Mouse (Mus musculus): ENCODE measurements at regions not wholly inside any gene's neighbourhood (a gene's known extent, or its start where the extent isn't known, plus 50 kb on each side); places are given as distances from the start of the nearest gene placed in this dataset.
A peak's percentile ranks its signal among the peaks of the same experiment; 100 is the strongest.

DNA sequence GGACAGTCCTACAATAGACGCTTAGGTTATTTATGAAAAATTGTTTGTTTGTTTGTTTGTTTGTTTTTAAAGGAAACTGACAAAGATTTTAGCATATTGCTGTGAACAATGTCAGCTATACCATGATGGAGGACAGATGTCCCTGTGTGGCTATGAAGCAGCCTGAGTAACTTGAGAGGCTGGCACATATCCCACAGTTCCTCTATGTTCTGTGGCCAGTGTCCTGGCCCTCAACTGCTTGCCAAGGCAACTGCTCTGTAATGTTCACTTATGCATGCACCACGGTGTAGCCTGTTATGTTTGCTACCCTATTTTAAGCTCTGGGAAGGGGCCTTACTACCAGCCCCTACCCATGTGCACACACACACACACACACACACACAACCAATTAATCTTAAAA, 222.6 kb downstream of the Gm5426 start:
- Histone ChIP-seq H3K27me3 (ENCODE audit: control insufficient read depth, insufficient read depth, low read length, poor library complexity, severe bottlenecking) (no peaks in the 10 kb centered on the region), H3K36me3 (ENCODE audit: control insufficient read depth, insufficient read depth, low read length, poor library complexity, severe bottlenecking) (no peaks in the 10 kb centered on the region)
- no peak for DNase-seq (ENCODE audit: low read depth, low spot score)

DNA sequence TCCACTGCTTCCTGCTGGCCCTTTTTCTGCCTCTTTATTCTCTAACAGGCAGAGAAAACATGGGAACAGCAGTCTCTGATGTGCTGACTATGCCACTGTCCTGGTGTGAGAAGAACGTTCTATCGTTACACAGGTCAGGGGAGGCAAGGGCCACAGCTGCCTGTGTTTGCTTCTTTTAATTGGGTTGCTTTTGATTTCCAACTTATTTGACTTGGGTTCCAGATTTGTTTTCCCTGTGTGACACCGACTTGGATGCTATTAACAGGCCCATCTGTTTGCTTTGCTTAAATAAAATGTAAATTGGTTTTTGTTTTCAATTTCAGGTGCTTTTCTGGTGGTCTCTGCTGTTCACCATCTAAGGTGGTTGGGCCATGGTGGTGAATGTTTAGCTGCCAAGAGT, 225.8 kb downstream of the Gm5426 start:
- DNase-seq (ENCODE audit: low read depth, low spot score): no peak
- Histone ChIP-seq H3K36me3 (ENCODE audit: control insufficient read depth, insufficient read depth, low read length, poor library complexity, severe bottlenecking) (no peaks in the 10 kb centered on the region), H3K27me3 (ENCODE audit: control insufficient read depth, insufficient read depth, low read length, poor library complexity, severe bottlenecking) (no peaks in the 10 kb centered on the region)

DNA sequence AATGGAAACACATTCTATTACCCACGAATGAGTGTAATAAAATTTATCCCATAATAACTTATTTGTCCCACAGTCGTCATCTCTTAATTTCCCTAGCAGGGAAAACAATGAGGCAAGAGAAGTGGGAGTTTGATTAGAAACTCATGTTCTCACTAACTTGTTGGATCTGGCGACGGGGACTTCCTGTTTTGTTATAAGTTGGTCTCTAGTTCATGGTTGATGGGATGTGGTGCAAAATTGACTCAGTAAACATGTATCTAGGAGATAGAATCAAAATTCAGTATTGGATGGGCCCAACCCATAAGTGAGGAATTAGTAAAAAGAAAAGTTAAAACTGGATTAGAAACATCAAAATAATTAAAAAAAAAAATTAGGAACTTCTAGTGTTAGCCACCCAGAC, 227.5 kb downstream of the Gm5426 start:
- peak; percentile 53 for DNase-seq (ENCODE audit: low read depth, low spot score)
- H3K36me3 ChIP-seq (ENCODE audit: control insufficient read depth, insufficient read depth, low read length, poor library complexity, severe bottlenecking): no peaks in the 10 kb centered on the region
- no peaks in the 10 kb centered on the region for H3K27me3 ChIP-seq (ENCODE audit: control insufficient read depth, insufficient read depth, low read length, poor library complexity, severe bottlenecking)

DNA sequence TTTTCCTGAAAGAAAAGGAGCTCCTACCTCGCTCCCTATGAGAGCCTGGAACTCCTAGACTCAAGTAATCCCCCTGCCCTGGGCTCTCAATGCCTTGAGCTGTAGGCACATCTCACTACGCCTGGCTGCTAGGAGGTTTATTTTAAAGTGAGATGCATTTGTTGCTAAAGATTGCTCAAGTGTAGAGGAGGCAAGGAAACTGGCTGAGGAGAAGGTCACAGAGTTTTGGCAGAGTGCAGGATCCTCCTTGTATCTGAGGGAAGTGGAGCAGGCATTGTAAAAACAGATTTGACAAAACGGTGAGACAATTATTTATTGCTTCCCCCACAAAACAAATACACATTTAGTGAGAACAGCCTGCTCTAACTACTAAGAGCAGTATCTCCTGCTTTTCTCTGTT, 228.7 kb downstream of the Gm5426 start:
- no peak for DNase-seq (ENCODE audit: low read depth, low spot score)
- Histone ChIP-seq H3K27me3 (ENCODE audit: control insufficient read depth, insufficient read depth, low read length, poor library complexity, severe bottlenecking) (no peaks in the 10 kb centered on the region), H3K36me3 (ENCODE audit: control insufficient read depth, insufficient read depth, low read length, poor library complexity, severe bottlenecking) (no peaks in the 10 kb centered on the region)

DNA sequence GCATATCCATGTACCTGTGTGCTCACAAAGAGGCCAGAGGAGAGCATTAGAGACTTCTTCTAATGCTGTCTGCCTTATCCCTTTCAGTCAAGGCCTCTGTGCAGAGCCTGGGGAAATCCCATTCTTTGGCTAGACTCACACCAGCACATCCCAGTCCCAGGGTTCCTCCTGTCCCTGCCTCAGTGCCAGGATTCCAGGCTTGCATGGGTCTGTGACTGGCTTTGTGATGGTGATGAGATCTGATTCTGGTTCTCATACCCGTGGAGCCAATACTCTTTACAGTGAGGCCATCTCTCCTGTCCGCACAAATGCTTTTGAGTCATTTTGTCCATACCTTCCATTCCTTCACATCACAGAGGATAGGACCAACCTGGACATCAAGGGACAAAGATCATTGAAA, 230.5 kb downstream of the Gm5426 start:
- no peaks in the 10 kb centered on the region for H3K36me3 ChIP-seq (ENCODE audit: control insufficient read depth, insufficient read depth, low read length, poor library complexity, severe bottlenecking)
- no peaks in the 10 kb centered on the region for H3K27me3 ChIP-seq (ENCODE audit: control insufficient read depth, insufficient read depth, low read length, poor library complexity, severe bottlenecking)
- no peak for DNase-seq (ENCODE audit: low read depth, low spot score)

DNA sequence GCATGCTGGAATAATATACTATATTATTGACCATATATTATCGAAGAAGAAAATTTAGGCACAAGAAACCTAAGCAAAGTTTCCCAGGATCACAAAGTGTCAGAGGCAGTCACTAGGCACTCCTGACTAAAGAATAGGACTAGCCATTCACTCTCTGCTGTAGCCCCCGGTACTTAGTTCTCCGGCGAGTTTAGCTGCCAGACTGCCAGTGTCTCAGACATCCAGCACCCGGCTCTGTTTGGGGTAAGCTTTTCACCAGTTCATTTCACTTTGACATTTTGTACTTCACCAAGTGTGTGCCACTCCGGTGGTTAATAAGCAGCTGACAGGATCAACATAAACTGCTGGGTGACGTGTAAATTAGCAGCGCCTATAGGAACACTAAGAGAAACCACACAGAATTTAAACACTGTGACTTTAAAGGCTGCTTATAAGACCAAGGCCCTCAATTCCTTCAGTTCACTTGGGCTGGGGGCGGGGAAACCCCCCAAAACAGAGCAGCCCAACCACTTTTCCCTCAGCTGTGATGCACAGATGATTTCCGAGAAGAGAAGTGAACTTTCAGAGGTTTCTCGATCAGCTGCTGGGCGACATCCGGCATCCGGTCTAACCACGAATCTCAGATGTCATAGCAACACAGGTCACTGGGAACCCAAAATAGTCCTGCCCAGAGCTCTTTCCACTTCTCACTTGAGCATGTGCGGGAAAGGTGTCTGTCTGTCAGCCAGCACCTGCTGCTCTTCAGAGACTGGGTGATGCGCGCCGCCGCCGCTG, 234.3 kb downstream of the Gm5426 start:
- no peaks in the 10 kb centered on the region for H3K36me3 ChIP-seq (ENCODE audit: control insufficient read depth, insufficient read depth, low read length, poor library complexity, severe bottlenecking)
- H3K27me3 ChIP-seq (ENCODE audit: control insufficient read depth, insufficient read depth, low read length, poor library complexity, severe bottlenecking): no peaks in the 10 kb centered on the region
- DNase-seq (ENCODE audit: low read depth, low spot score): peak; percentile 98

DNA sequence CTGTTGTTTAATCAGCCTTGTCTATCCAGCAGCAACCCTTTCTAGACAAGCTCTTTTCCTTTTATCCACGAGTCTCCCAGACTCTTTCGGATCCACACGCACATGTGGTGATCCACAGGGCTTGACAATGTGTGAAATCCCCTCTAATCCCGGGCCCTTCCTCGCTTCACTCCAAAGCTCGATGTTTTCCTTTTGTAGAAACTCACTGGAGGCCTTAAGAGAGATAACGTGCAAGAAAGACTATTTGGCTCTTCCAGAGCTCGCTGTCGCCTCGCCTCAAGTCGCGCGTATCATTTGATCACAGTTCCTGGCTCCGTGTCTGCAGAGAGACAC, 234.9 kb downstream of the Gm5426 start:
- Histone ChIP-seq H3K36me3 (ENCODE audit: control insufficient read depth, insufficient read depth, low read length, poor library complexity, severe bottlenecking) (no peaks in the 10 kb centered on the region), H3K27me3 (ENCODE audit: control insufficient read depth, insufficient read depth, low read length, poor library complexity, severe bottlenecking) (no peaks in the 10 kb centered on the region)
- no peak for DNase-seq (ENCODE audit: low read depth, low spot score)

DNA sequence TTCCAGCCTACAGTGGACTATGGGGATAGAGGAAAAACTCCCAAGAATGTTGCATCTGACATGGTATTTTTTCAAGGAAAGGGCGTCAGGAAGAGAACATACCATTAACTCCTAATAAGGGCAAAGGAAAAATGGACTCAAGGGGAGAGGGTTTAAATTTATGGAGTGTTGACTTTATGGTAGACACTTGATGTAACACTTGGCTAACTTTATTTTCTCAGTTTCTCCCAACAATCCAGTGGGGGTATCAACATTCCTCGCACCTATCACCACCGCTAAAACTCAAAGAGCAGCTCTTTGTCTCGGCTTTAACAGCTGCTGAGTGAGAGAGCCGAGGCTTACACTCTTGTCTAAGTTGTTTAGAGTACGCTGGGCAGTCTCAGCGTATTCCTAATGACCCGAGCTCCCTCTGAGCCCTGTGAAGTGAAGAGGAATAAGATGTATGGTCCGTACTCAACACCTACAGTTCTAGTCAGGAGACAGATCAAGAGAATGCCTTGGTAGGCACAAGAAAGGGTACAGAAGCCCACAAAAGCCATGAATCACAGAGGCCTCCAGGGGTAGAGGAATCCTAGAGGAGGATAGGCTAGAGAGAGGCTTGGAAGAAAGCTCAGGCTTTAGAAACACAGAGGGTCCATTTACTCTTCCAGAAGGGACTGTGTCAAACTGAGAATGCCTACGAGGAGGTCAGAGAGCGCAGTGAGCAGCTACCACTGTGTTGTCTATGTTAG, 236.4 kb downstream of the Gm5426 start:
- H3K36me3 ChIP-seq (ENCODE audit: control insufficient read depth, insufficient read depth, low read length, poor library complexity, severe bottlenecking): no peaks in the 10 kb centered on the region
- H3K27me3 ChIP-seq (ENCODE audit: control insufficient read depth, insufficient read depth, low read length, poor library complexity, severe bottlenecking): no peaks in the 10 kb centered on the region
- no peak for DNase-seq (ENCODE audit: low read depth, low spot score)

DNA sequence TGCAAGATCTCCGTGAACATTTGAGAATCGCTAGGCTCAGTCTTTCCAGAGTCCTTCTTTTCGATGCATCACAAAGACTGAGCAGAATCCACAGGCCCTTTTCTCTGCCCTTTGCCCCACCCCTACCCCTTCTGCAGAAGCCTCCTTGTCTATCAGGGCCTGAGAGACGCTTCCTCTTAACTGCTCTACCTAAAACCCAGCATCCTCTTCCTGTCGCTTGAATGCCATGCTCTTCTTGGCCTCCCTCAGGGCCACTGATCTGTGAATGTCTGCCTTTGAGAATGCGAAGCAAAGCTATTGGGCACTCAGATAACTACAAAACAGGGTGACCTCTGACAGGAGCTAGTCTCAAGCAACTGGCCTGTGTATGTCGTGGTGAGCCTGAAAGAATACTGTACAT, 237.1 kb downstream of the Gm5426 start:
- peak; percentile 86 for DNase-seq (ENCODE audit: low read depth, low spot score)
- Histone ChIP-seq H3K27me3 (ENCODE audit: control insufficient read depth, insufficient read depth, low read length, poor library complexity, severe bottlenecking) (no peaks in the 10 kb centered on the region), H3K36me3 (ENCODE audit: control insufficient read depth, insufficient read depth, low read length, poor library complexity, severe bottlenecking) (no peaks in the 10 kb centered on the region)

DNA sequence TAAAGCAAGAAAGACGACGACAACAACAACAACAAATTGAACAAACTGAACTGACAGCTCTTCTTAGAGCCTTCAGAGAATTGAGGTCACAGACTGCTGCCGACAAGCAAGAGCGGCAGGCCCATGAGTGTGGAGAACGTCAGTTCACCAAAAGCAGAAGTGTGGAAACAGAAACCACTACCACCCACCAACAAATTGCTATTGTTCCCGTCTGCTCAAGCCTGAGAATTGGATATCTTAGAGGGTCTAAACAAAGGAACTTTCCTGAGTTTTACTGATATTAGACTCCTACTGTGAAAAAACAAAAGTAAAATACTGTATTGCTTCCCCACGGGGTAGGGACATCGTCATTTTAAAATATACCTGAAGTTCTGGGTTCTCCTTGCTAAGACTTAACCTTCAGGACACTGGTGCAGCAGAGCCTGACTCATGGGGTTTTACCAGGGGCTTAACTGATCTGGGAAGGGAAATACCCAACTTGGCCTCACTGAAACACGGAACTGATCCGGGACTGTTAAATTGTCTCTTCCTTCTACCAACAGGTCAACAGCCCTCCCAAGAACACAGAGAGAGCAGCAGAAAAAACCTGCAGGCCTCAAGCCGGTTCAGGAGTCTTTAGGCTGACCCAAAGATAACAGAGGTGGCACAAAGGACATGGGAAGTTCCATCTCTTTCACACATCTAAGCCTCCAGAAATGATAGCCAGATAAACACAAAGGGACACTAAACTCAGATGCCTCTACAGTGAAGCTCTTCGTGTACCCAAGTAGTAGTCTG, 238.1 kb downstream of the Gm5426 start:
- peak; percentile 92 for DNase-seq (ENCODE audit: low read depth, low spot score)
- Histone ChIP-seq H3K36me3 (ENCODE audit: control insufficient read depth, insufficient read depth, low read length, poor library complexity, severe bottlenecking) (no peaks in the 10 kb centered on the region), H3K27me3 (ENCODE audit: control insufficient read depth, insufficient read depth, low read length, poor library complexity, severe bottlenecking) (no peaks in the 10 kb centered on the region)

DNA sequence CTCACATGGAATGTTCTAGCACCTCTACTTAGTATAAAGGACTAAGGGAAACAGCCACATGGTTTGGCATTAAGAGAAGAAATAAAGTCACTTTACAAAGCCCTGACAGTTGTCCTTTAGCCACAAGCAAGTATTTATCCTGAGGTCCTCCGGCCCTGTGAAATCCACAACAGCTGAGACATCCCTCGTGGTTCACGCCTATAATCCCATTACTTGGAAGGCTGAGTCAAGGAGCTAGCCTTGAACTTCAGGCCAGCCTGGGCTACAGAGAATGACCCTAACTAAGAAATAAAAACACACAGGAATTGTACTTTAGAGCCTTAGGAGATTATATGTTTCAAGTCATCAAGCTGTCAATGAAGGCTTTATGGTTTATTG, 238.7 kb downstream of the Gm5426 start:
- H3K36me3 ChIP-seq (ENCODE audit: control insufficient read depth, insufficient read depth, low read length, poor library complexity, severe bottlenecking): no peaks in the 10 kb centered on the region
- DNase-seq (ENCODE audit: low read depth, low spot score): no peak
- H3K27me3 ChIP-seq (ENCODE audit: control insufficient read depth, insufficient read depth, low read length, poor library complexity, severe bottlenecking): no peaks in the 10 kb centered on the region

DNA sequence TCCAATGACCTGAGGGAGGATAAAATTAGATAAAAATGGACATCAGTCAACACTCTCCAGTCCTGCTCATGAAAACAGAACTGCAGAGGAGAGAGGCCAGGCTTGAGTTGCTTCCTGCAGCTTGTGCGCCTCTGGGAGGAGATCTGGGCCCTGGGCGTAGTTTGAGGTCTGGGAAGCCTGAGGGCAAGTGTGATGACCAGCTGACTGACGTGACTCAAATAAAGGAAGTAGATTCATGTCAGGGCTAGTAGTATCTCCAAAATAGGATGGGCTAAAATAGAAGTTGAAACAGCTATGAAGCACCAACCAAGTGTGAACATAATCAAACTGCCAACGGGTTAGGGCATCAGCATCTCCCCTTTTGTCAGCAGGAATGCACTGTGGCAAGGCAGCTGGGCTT, 239.3 kb upstream of the Btg1 start:
- peak; percentile 86 for DNase-seq (ENCODE audit: low read depth, low spot score)
- no peaks in the 10 kb centered on the region for H3K27me3 ChIP-seq (ENCODE audit: control insufficient read depth, insufficient read depth, low read length, poor library complexity, severe bottlenecking)

DNA sequence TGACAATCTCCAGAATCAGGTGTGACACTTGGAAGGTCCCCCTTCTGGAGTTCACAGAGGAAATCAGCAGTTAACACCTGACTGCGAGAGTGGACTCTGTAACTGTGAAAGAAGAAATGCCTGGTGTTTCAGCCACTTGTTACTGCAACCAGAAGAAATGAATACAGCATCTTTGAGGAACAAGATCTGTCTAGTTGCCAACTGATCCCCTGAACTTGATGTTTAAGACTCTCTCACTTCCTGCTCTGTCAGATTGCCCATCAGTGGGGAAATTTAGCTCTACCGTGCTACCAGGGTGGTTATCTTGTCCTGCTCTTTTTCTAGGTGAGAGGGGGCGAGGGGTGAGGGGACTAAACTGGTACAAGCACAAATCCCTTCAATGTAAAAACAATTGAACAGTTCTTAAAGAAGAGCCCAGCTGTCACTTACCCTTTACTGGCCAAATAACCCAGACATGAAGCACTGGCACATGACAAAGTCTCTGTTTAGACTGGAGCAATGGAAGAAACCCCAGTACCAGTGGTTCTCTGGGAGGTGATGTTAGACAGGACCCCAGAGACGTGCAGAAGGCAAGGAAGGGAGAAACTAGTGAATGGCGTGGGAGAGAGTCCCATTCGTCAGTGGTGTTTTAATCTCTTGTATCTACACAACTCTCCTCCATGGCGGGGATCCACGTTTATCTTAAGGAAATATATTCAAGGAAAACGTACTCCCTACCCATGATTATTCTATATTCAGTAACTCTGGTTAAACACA, 237.6 kb upstream of the Btg1 start:
- peak; percentile 68 for DNase-seq (ENCODE audit: low read depth, low spot score)
- Histone ChIP-seq H3K36me3 (ENCODE audit: control insufficient read depth, insufficient read depth, low read length, poor library complexity, severe bottlenecking) (no peaks in the 10 kb centered on the region), H3K27me3 (ENCODE audit: control insufficient read depth, insufficient read depth, low read length, poor library complexity, severe bottlenecking) (no peaks in the 10 kb centered on the region)

More for the DNA sequence above, 239.3 kb upstream of the Btg1 start:
- no peaks in the 10 kb centered on the region for H3K36me3 ChIP-seq (ENCODE audit: control insufficient read depth, insufficient read depth, low read length, poor library complexity, severe bottlenecking)

DNA sequence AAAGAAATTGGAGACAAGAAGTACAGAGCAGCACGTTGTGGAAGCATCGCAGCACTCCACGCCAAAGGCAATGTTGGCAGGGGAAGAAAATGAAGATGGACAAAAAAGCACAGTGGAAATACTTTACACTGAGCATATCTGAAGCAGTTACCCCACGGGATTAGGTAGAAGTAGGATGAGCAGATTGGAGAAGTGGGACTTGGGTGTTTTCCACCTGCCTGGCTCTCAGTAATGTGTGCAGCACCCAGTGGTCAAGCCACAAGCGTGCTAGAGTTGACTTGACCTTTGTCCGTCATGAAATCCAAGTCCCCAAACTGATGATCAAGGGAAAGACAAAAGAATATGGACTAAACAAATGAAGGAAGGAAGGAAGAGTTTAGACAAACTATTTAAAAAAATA, 235.1 kb upstream of the Btg1 start:
- DNase-seq (ENCODE audit: low read depth, low spot score): no peak
- no peaks in the 10 kb centered on the region for H3K27me3 ChIP-seq (ENCODE audit: control insufficient read depth, insufficient read depth, low read length, poor library complexity, severe bottlenecking)
- no peaks in the 10 kb centered on the region for H3K36me3 ChIP-seq (ENCODE audit: control insufficient read depth, insufficient read depth, low read length, poor library complexity, severe bottlenecking)

Measured in splenic B cell, adult 2 months (primary cell).